Mouse (Mus musculus): ENCODE measurements around the gene Mapk3. TPM values are rescaled to one million over a fixed set of nuclear protein-coding genes. Genes with fewer than 3 reads are reported as not detected.

Mapk3 gene
- polyA plus RNA-seq, 1 experiment from 2014 or later, result 114 TPM

Other genes starting within 250 kb of the Mapk3 start
- 172 and 174 TPM in 2 replicates for gene Eif3c, start 193.2 kb upstream of the Mapk3 start, polyA plus RNA-seq (2015; fragmentation: Nextera tagmentation; extraction: Ambion mirVana)
- 0.36 and 0.88 TPM in 2 replicates for gene Apobr, start 174.7 kb upstream of the Mapk3 start, polyA plus RNA-seq (2015; fragmentation: Nextera tagmentation; extraction: Ambion mirVana)
- 37.1 and 38.9 TPM in 2 replicates for gene Cln3, start 173.8 kb upstream of the Mapk3 start, polyA plus RNA-seq (2015; fragmentation: Nextera tagmentation; extraction: Ambion mirVana)
- not detected in 2 replicates for gene Il27, start 164.7 kb upstream of the Mapk3 start, polyA plus RNA-seq (2015; fragmentation: Nextera tagmentation; extraction: Ambion mirVana)
- gene Nupr1, start 128.7 kb upstream of the Mapk3 start, polyA plus RNA-seq (2015; fragmentation: Nextera tagmentation; extraction: Ambion mirVana), result 14.8 and 15.6 TPM in 2 replicates
- gene Sgf29, start 110.3 kb upstream of the Mapk3 start, polyA plus RNA-seq (2015; fragmentation: Nextera tagmentation; extraction: Ambion mirVana), result 54.9 and 56.5 TPM in 2 replicates
- 11.9 and 12.0 TPM in 2 replicates for gene Sult1a1, start 83.2 kb upstream of the Mapk3 start, polyA plus RNA-seq (2015; fragmentation: Nextera tagmentation; extraction: Ambion mirVana)
- gene Bola2, start 64.2 kb upstream of the Mapk3 start, polyA plus RNA-seq (2015; fragmentation: Nextera tagmentation; extraction: Ambion mirVana), result 130 and 133 TPM in 2 replicates
- gene Slx1b, start 63.8 kb upstream of the Mapk3 start, polyA plus RNA-seq (2015; fragmentation: Nextera tagmentation; extraction: Ambion mirVana), result 13.4 and 15.0 TPM in 2 replicates
- 119 and 125 TPM in 2 replicates for gene Coro1a, start 51.8 kb upstream of the Mapk3 start, polyA plus RNA-seq (2015; fragmentation: Nextera tagmentation; extraction: Ambion mirVana)
- 1.4 and 1.5 TPM in 2 replicates for gene Gdpd3, start 6.7 kb downstream of the Mapk3 start, polyA plus RNA-seq (2015; fragmentation: Nextera tagmentation; extraction: Ambion mirVana)
- 187 and 200 TPM in 2 replicates for gene Ypel3, start 17.4 kb downstream of the Mapk3 start, polyA plus RNA-seq (2015; fragmentation: Nextera tagmentation; extraction: Ambion mirVana)
- gene Tbx6, start 21.9 kb downstream of the Mapk3 start, polyA plus RNA-seq (2015; fragmentation: Nextera tagmentation; extraction: Ambion mirVana), result 0.29 and 0.55 TPM in 2 replicates
- gene Ppp4c, start 32.9 kb downstream of the Mapk3 start, polyA plus RNA-seq (2015; fragmentation: Nextera tagmentation; extraction: Ambion mirVana), result 157 and 165 TPM in 2 replicates
- 52.8 and 59.4 TPM in 2 replicates for gene Fam57b, start 38.1 kb downstream of the Mapk3 start, polyA plus RNA-seq (2015; fragmentation: Nextera tagmentation; extraction: Ambion mirVana)
- gene 4930451I11Rik, start 72.0 kb downstream of the Mapk3 start, polyA plus RNA-seq (2015; fragmentation: Nextera tagmentation; extraction: Ambion mirVana), result 0.49 TPM in 1 of 2 replicates, not detected in the other
- 31.1 and 34.0 TPM in 2 replicates for gene Doc2a, start 87.8 kb downstream of the Mapk3 start, polyA plus RNA-seq (2015; fragmentation: Nextera tagmentation; extraction: Ambion mirVana)
- gene Hirip3, start 102.4 kb downstream of the Mapk3 start, polyA plus RNA-seq (2015; fragmentation: Nextera tagmentation; extraction: Ambion mirVana), result 21.1 and 23.6 TPM in 2 replicates
- gene Ino80e, start 102.8 kb downstream of the Mapk3 start, polyA plus RNA-seq (2015; fragmentation: Nextera tagmentation; extraction: Ambion mirVana), result 88.3 and 100 TPM in 2 replicates
- 52.8 and 60.3 TPM in 2 replicates for gene Taok2, start 125.1 kb downstream of the Mapk3 start, polyA plus RNA-seq (2015; fragmentation: Nextera tagmentation; extraction: Ambion mirVana)
- 34.0 and 35.9 TPM in 2 replicates for gene Tmem219, start 163.3 kb downstream of the Mapk3 start, polyA plus RNA-seq (2015; fragmentation: Nextera tagmentation; extraction: Ambion mirVana)
- gene Kctd13, start 169.3 kb downstream of the Mapk3 start, polyA plus RNA-seq (2015; fragmentation: Nextera tagmentation; extraction: Ambion mirVana), result 126 and 134 TPM in 2 replicates
- gene Asphd1, start 190.0 kb downstream of the Mapk3 start, polyA plus RNA-seq (2015; fragmentation: Nextera tagmentation; extraction: Ambion mirVana), result 9.4 and 11.5 TPM in 2 replicates
- gene Sez6l2, start 191.0 kb downstream of the Mapk3 start, polyA plus RNA-seq (2015; fragmentation: Nextera tagmentation; extraction: Ambion mirVana), result 54.9 and 56.7 TPM in 2 replicates
- 160 and 162 TPM in 2 replicates for gene Cdipt, start 216.3 kb downstream of the Mapk3 start, polyA plus RNA-seq (2015; fragmentation: Nextera tagmentation; extraction: Ambion mirVana)
- gene Cdiptos, start 216.5 kb downstream of the Mapk3 start, polyA plus RNA-seq (2015; fragmentation: Nextera tagmentation; extraction: Ambion mirVana), result 1.2 and 1.6 TPM in 2 replicates

Data from hindbrain, embryonic 16.5 days (tissue).